Mouse (Mus musculus) embryonic stem cell, embryonic (primary cell): Measurements from ENCODE around the gene Glul.
"Not testable (repeated sequence)": the region's sequence is repeated elsewhere in the genome, so short reads cannot be mapped to it uniquely, and the experiment has no call there.

ENCODE experiments used
- CTCF ChIA-PET, 4 experiments: fragments of 300-600 bp in 2 of 4; fragments of 350-600 bp in 2 of 4; sonication (Branson Sonifier 250); formaldehyde crosslinking; loops; one replicate each; lab custom pipeline; 2022; ENCODE audit warnings: inconsistent platforms in 2 of 4; lab: Charles Lee
- POLR2A ChIA-PET, 4 experiments: fragments of 300-600 bp in 2 of 4; fragments of 350-600 bp in 2 of 4; sonication (Branson Sonifier 250); formaldehyde crosslinking; loops; one replicate each; lab custom pipeline; 2022; ENCODE audit warnings: antibody characterized with exemption in 4 of 4, inconsistent platforms in 1 of 4; lab: Charles Lee

Gene Glul

GRCm38 (mm10) chr1:153899731-153900380 is at the start of gene Glul, which contains the start of gene Teddm2:
Glul (plus strand) TSS chr1:153899944.
Teddm2 (minus strand) TSS chr1:153900228.
- CTCF ChIA-PET, result interaction anchor here (0.6 to 1.7 kb wide), 10 partner anchors 13 to 344 kb away, joined by 3 to 11 read pairs (median 3); partner anchors contain the start of gene Rnasel (in 1 of the 4)
- POLR2A ChIA-PET, result interaction anchor here (0.5 to 3.3 kb wide), 94 partner anchors 8 to 1603 kb away, joined by 3 to 37 read pairs (median 4); partner anchors contain the start of genes Ier5 (in 2 of the 4), Npl (in 2 of the 4) and Rnasel (in 2 of the 4)

- POLR2A ChIA-PET, result not testable (repeated sequence)
- CTCF ChIA-PET, result interaction anchor here in 1 of 4 experiments (0.6 kb wide), 1 partner anchor 114 kb away, joined by 16 read pairs; no protein-coding TSS in a partner anchor
Observed at GRCm38 (mm10) chr1:153852696-153853095, 47.0 kb upstream of the Glul start.

- ChIA-PET CTCF (no interaction called here), POLR2A (no interaction called here)
Observed at GRCm38 (mm10) chr1:153855946-153856345, 43.8 kb upstream of the Glul start.

- POLR2A ChIA-PET, result interaction anchor here in 1 of 4 experiments (0.6 kb wide), 1 partner anchor 207 kb away, joined by 5 read pairs; no protein-coding TSS in a partner anchor
- CTCF ChIA-PET, result no interaction called here
Observed at GRCm38 (mm10) chr1:153874045-153874444, 25.7 kb upstream of the Glul start, which contains the start of gene Teddm1b. Teddm1b (plus strand) TSS chr1:153874345.

GRCm38 (mm10) chr1:153880391-153880790 is 19.4 kb upstream of the Glul start:
- CTCF ChIA-PET, POLR2A ChIA-PET: not testable (repeated sequence)

GRCm38 (mm10) chr1:153886024-153886633 is 13.6 kb upstream of the Glul start:
- CTCF ChIA-PET, result interaction anchor here in 2 of 4 experiments (0.9 to 1.4 kb wide), 2 partner anchors 137 to 233 kb away, joined by 3 read pairs; partner anchors contain the start of gene Rnasel (in 1 of the 2)
- POLR2A ChIA-PET, result interaction anchor here (0.6 to 5.5 kb wide), 6 partner anchors 10 to 191 kb away, joined by 3 to 22 read pairs (median 6); partner anchors contain the start of genes Glul (in 3 of the 4) and Teddm2 (in 3 of the 4)

GRCm38 (mm10) chr1:153890121-153890520 is 9.6 kb upstream of the Glul start:
- ChIA-PET CTCF (no interaction called here), POLR2A (no interaction called here)

GRCm38 (mm10) chr1:153891442-153891841 is 8.3 kb upstream of the Glul start, which contains the start of gene Teddm1a:
Teddm1a (plus strand) TSS chr1:153891742.
- ChIA-PET CTCF (interaction anchor here in 1 of 4 experiments (0.5 kb wide), 1 partner anchor 273 kb away, joined by 3 read pairs; no protein-coding TSS in a partner anchor), POLR2A (interaction anchor here in 1 of 4 experiments (0.9 kb wide), 1 partner anchor 10 kb away, joined by 3 read pairs; no protein-coding TSS in a partner anchor)

- POLR2A ChIA-PET, result interaction anchor here in 1 of 4 experiments (0.6 kb wide), 1 partner anchor 29 kb away, joined by 3 read pairs; no protein-coding TSS in a partner anchor
- CTCF ChIA-PET, result interaction anchor here in 2 of 4 experiments (4.2 to 4.3 kb wide), 2 partner anchors 224 to 225 kb away, joined by 35 to 36 read pairs; no protein-coding TSS in a partner anchor
Observed at GRCm38 (mm10) chr1:153893746-153894145, 6.0 kb upstream of the Glul start.

- ChIA-PET CTCF (interaction anchor here in 2 of 4 experiments (0.6 to 4.3 kb wide), 5 partner anchors 223 to 286 kb away, joined by 3 to 36 read pairs (median 4); no protein-coding TSS in a partner anchor), POLR2A (interaction anchor here in 1 of 4 experiments (0.6 to 2.7 kb wide), 2 partner anchors 28 to 224 kb away, joined by 3 to 7 read pairs; no protein-coding TSS in a partner anchor)
Observed at GRCm38 (mm10) chr1:153894201-153894893, 5.4 kb upstream of the Glul start.

- POLR2A ChIA-PET, result interaction anchor here in 2 of 4 experiments (0.8 to 2.7 kb wide), 3 partner anchors 17 to 224 kb away, joined by 3 to 7 read pairs (median 5); no protein-coding TSS in a partner anchor
- CTCF ChIA-PET, result interaction anchor here in 3 of 4 experiments (0.6 to 4.3 kb wide), 10 partner anchors 138 to 1112 kb away, joined by 3 to 36 read pairs (median 4); no protein-coding TSS in a partner anchor
Observed at GRCm38 (mm10) chr1:153894979-153895378, 4.8 kb upstream of the Glul start.

- POLR2A ChIA-PET, result interaction anchor here in 3 of 4 experiments (0.6 to 2.7 kb wide), 9 partner anchors 9 to 1159 kb away, joined by 3 to 7 read pairs (median 3); no protein-coding TSS in a partner anchor
- CTCF ChIA-PET, result interaction anchor here in 3 of 4 experiments (0.7 to 4.3 kb wide), 4 partner anchors 181 to 221 kb away, joined by 3 to 36 read pairs (median 19); no protein-coding TSS in a partner anchor
Observed at GRCm38 (mm10) chr1:153897196-153897595, 2.5 kb upstream of the Glul start.

GRCm38 (mm10) chr1:153898989-153899730 is 584 bp upstream of the Glul start:
- ChIA-PET POLR2A (interaction anchor here (0.5 to 3.3 kb wide), 82 partner anchors 9 to 1604 kb away, joined by 3 to 37 read pairs (median 5); partner anchors contain the start of genes Npl (in 2 of the 4), Rnasel (in 2 of the 4) and Ier5 (in 1 of the 4)), CTCF (interaction anchor here (0.6 to 1.7 kb wide), 9 partner anchors 13 to 343 kb away, joined by 3 to 11 read pairs (median 3); partner anchors contain the start of gene Rnasel (in 1 of the 4))

- CTCF ChIA-PET, result interaction anchor here (0.6 to 1.7 kb wide), 8 partner anchors 10 to 283 kb away, joined by 3 to 11 read pairs (median 3); partner anchors contain the start of gene Rnasel (in 1 of the 4)
- POLR2A ChIA-PET, result interaction anchor here (0.7 to 3.3 kb wide), 68 partner anchors 8 to 1199 kb away, joined by 3 to 37 read pairs (median 6); partner anchors contain the start of genes Ier5 (in 2 of the 4) and Rnasel (in 2 of the 4)
Observed at GRCm38 (mm10) chr1:153900381-153900780, 637 bp downstream of the Glul start.

- POLR2A ChIA-PET, result interaction anchor here in 3 of 4 experiments (0.5 to 3.3 kb wide), 38 partner anchors 7 to 1250 kb away, joined by 3 to 37 read pairs (median 7); partner anchors contain the start of genes Ier5 (in 2 of the 3) and Teddm1a (in 1 of the 3)
- CTCF ChIA-PET, result interaction anchor here in 2 of 4 experiments (0.7 to 1.7 kb wide), 2 partner anchors 9 to 11 kb away, joined by 3 read pairs; no protein-coding TSS in a partner anchor
Observed at GRCm38 (mm10) chr1:153900860-153901730, 1.4 kb downstream of the Glul start.
